Mouse (Mus musculus) embryonic facial prominence, embryonic 15.5 days (tissue): ENCODE results near the gene Olfr782. TPM values are rescaled to one million over a fixed set of nuclear protein-coding genes. Genes with fewer than 3 reads are reported as not detected.

ENCODE experiments used
- polyA plus RNA-seq: library from polyadenylated mRNA; unstranded; fragments of >200 nt; fragmentation: Nextera tagmentation; extraction: Ambion mirVana; gene quantifications from 2 replicates; pipeline ENCODE4 v1.2.1, GENCODE M21; 2015

Olfr782 gene
- polyA plus RNA-seq, 1 experiment from 2014 or later, result 0.19 TPM

Other genes with a start within 250 kb of the Olfr782 start
- 0.03 TPM in 1 of 2 replicates, not detected in the other for gene Olfr768, start 249.5 kb upstream of the Olfr782 start, polyA plus RNA-seq
- gene Olfr769, start 231.0 kb upstream of the Olfr782 start, polyA plus RNA-seq, result not detected in 2 replicates
- not detected in 2 replicates for gene Olfr770, start 209.9 kb upstream of the Olfr782 start, polyA plus RNA-seq
- gene Olfr771, start 184.1 kb upstream of the Olfr782 start, polyA plus RNA-seq, result not detected in 2 replicates
- gene Olfr772, start 170.9 kb upstream of the Olfr782 start, polyA plus RNA-seq, result not detected in 2 replicates
- gene Olfr773, start 161.4 kb upstream of the Olfr782 start, polyA plus RNA-seq, result not detected in 2 replicates
- gene Olfr774, start 112.6 kb upstream of the Olfr782 start, polyA plus RNA-seq, result not detected in 2 replicates
- not detected in 2 replicates for gene Olfr775, start 100.4 kb upstream of the Olfr782 start, polyA plus RNA-seq
- gene Olfr776, start 89.7 kb upstream of the Olfr782 start, polyA plus RNA-seq, result not detected in 2 replicates
- gene Olfr777, start 77.4 kb upstream of the Olfr782 start, polyA plus RNA-seq, result not detected in 2 replicates
- not detected in 2 replicates for gene Olfr780, start 30.7 kb upstream of the Olfr782 start, polyA plus RNA-seq
- gene Olfr781, start 20.0 kb upstream of the Olfr782 start, polyA plus RNA-seq, result 0.17 TPM in 1 of 2 replicates, not detected in the other
- 0.07 TPM in 1 of 2 replicates, not detected in the other for gene Olfr784, start 35.2 kb downstream of the Olfr782 start, polyA plus RNA-seq
- gene Olfr785, start 56.6 kb downstream of the Olfr782 start, polyA plus RNA-seq, result not detected in 2 replicates
- 0.17 TPM in 1 of 2 replicates, not detected in the other for gene Olfr786, start 78.5 kb downstream of the Olfr782 start, polyA plus RNA-seq
- gene Olfr787, start 113.0 kb downstream of the Olfr782 start, polyA plus RNA-seq, result not detected in 2 replicates
- gene Olfr788, start 122.1 kb downstream of the Olfr782 start, polyA plus RNA-seq, result not detected in 2 replicates
- 0.05 TPM in 1 of 2 replicates, not detected in the other for gene Olfr789, start 135.9 kb downstream of the Olfr782 start, polyA plus RNA-seq
- gene Olfr790, start 149.6 kb downstream of the Olfr782 start, polyA plus RNA-seq, result not detected in 2 replicates
- gene Olfr791, start 172.9 kb downstream of the Olfr782 start, polyA plus RNA-seq, result 0.07 and 0.21 TPM in 2 replicates
- 0.24 TPM in 1 of 2 replicates, not detected in the other for gene Olfr792, start 190.3 kb downstream of the Olfr782 start, polyA plus RNA-seq
- not detected in 2 replicates for gene Olfr794, start 218.8 kb downstream of the Olfr782 start, polyA plus RNA-seq